Mouse (Mus musculus) retina, embryonic 14.5 days (tissue): Measurements from ENCODE around the gene Ubqln1.

Source experiments
- DNase-seq: peaks from one replicate; pipeline ENCODE4 v3.0.0-alpha.2; 2015; ENCODE audit warnings: low spot score

Ubqln1 gene

DNA sequence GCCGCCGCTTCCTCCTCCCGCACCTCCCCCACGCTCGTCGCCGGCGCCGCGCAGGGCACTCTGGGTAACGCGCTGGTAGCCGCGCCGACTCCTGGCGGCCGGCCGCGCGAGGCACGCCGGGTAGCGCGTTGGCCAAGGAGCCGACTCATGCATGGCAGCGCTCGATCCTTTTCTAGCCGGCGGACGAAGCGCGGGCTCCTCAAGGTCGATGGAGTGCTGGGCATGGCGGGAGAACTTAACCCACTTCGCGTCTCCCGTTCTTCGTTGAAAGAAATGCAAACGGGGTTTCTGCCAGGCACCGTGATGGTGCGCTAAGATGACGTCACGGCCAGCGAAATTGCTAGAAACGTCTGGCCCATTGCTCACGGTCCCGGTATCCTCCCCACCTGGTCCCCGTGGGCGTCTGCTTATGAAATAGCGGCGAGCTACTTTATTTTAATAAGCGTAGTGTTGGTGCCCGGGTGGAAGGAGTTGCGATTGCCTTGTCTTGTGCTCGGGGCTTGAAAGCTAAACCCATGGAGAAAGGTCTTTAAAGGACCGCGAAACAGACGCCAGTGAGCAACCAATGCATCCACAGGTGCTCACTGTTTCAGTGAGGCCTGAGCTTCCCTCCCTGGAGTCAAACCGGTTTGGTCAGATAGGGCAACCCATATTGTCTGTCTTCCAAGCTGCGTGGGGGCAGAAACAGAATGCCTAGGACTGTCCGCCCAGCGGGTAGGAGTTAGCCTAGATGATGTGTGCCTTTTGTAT, at the start of gene Ubqln1:
Gene Ubqln1 (minus strand): TSS at position 62 of the 750 bp plus-strand sequence.
- DNase-seq: peak; percentile 89

DNA sequence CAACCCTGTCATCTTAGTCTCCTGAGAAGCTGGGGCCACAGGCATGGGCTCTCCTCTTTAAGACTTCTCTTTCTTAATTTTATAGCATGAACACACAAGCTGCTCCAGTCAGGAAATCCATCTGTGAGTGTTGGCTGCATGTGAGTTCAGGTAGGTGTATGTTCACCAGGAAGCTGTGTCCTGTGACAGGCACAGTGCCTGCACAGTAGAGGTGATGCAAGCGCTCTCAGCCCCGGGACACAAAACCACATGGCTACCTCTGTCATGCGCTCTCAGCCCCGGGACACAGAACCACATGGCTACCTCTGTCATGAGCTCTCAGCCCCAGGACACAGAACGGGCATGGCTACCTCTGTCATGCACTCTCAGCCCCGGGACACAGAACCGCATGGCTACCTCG, 48.1 kb upstream of the Ubqln1 start:
- DNase-seq: no peak

DNA sequence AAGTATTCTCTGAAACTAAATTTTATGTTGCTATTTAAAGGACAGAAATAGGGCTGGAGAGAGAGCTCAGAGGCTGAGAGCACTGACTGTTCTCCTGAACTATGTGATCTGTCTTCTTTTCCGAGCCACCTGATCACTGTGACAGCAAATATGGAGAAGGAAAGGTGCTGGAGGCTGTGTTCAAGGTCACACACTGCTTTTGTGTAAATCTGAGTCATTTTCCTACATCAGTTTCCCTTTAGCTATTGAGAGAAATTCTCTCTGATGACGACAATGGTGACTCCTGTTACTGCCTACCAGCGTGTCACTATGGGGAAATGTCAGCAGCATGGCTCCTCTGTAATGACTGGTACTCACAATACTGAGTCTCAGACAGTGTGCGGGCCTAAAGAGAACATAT, 46.2 kb upstream of the Ubqln1 start:
- no peak for DNase-seq

DNA sequence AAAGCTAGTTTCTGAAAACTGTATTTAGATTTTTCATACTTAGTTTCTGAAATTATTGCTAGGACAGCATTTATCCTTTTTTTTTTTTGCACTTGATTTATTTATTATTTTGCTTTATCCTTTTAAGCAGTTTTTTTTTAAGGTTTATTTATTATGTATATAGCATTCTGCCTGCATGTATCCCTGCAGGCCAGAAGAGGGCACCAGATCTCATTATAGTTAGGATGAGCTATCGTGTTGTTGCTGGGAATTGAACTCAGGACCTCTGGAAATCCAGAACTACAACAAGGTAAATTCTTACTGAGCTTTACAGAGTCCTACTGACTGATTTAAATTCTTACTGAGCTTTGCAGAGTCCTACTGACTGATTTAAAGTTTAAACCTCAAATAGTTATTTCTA, 37.8 kb upstream of the Ubqln1 start:
- DNase-seq: no peak

DNA sequence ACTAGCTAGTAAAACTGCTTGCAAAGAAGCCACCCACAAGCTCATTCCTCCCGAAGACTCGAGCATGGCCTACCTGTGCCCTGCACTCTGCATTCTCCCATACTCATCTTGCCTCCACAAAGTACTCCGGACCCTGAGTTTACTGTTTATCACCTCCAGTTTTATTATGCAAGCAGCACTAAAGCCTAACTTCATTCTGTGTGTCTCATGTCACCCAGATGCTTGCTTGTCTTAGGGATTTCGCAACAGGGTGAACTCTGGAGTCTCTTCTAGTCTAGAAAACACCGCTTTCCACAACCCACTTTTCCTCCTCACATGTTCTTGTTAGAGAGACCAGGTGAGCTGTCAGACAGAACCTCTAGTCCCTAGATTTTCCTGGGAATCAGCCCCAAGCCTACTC, 33.5 kb upstream of the Ubqln1 start:
- DNase-seq: no peak

DNA sequence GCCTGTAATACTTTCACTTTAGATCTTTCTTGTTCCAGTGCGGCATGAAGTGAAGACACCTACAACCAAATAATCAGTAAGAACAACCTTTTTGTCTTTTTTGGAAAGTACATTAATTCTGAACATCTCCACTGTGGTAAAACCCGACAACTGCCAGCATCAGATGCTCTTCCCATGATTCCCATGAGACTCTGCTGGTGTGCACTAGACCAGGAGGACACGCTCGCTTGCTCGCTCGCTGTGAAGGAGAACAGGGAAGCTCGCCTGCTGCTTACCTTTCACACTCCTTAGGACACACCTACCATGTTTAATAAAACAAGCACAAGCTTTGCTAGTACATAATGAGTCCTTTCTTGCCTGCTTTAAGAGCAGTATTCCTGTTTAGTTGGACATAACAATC, 21.1 kb upstream of the Ubqln1 start:
- peak; percentile 8 for DNase-seq

DNA sequence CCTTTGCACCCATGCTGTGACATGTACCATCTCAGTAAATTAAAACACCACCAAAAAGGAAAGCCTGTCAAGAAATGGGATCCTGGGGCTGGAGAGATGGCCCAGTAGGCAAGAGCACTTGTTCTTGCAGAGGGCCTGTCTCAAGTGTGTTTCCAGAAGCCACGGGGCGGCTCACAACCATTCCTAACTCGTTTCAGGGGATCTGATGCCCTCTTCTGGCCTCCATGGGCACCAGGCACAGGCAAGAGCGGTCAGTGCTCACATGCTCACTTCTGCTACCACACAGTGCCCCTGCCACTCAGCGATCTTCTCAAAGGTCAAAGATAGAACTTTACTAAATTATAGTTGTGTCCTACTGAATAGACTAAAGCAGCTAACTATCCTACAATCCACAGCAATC, 17.2 kb upstream of the Ubqln1 start:
- DNase-seq: peak; percentile 49

DNA sequence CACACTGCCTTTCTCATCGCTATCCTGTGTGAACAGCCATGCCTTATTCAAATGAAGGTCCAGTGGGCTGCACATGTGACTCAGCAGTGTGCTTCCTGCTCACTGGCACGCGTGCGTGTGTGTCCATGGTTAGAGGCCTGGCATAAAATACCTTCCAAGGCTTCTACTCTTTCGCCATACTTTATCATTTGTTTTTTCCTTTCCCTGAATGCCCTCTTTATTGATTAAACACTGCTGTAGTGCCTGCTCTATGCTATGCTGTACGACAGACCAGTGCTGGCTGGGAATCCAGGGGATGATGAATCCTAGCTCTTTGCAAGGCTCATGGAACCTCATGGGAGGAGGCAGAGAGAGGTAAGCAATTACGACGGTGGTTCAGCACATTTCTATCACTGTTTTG, 16.6 kb upstream of the Ubqln1 start:
- no peak for DNase-seq

DNA sequence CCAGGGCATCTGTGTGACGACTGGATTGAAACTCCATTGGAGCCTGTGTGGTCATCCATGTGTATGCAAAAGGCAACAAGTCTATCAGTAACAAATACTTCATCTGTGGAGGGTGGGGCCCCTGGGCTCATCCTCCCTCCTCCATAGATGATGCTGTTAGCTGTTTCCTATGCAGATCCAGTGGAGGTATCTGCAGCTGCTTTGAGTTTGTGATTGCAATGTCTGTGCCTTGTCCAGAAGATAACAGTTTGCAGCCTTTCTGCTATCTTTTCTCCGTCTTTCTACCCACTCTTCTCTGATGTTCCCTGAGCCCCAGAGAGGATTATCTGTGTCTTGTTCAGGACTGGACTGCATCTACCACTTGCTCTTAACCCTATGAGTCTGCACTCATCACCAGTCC, 13.2 kb upstream of the Ubqln1 start:
- DNase-seq: no peak

DNA sequence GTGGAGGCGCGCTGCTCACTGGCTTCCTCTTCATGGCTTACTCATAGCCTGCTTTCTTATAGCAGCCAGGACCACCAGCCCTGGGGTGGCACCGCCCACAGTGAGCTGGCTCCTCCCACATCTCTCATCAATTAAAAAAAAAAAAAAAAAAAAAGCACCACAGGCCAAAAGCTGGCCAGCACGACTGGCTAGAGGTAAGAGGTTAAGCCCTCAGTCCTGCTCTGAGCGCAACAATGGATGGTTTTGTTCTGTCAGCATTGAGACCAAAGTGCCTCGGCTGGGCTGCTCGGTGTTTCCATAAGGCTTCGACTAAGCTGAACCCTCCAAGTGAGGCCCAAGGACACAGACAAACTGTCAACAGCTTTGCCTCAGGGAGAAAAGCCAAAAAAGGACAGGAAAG, 10.2 kb upstream of the Ubqln1 start:
- DNase-seq: no peak

DNA sequence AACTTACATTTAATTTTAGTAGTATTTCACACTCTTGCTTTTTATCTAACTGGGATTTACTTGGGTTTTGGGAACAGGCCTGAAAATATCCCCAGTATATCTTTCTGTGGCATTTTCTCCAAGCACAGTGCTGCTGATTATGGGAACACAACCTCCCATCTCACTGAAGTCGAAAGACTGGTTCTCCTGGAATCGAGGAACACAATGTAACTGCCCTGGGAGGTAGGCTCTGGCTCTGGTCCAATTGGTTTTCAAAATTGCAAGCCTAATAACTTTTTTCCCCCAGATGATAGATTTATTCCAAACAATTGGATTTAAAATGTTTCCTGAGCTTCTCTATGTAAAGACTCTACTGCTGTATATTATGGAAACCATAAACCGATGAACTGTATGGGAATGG, 4.8 kb upstream of the Ubqln1 start:
- DNase-seq: no peak

DNA sequence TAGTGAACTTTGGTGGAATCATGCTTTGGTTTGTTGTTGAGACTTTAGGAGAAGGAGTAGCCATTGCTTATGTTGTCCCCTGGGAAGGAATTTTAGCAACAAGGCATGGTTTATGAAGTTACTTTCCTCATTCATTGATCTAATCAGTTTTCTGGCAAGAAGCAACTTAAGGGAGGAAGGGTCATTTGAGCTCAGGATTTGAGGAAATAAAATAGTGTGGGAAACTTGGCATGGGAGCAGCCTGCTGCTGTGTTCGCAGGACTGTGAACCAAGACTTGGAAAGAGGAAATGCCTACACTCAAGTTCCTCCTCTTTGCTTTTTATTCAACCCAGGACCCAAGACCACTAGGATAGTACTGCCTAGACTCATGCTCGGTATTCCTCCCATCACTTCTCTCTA, 2.1 kb upstream of the Ubqln1 start:
- no peak for DNase-seq

DNA sequence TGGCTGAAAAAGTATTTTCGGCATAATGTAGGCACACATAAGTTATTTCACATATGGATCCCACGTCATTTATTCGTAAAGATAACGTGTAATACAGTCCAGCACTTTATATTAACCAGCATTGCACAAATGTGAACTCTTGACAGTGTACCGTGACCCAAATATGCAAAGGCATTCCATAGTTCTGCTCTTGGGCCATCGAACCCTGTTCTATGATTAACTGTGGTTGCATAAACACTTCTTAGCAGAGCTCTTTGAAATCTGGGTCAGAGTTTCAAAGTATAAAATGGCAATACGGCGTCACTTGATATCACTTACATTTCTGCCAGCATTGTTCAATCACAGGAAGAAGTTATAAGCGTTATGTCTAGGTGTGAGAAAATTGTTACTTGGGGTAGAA, 942 bp upstream of the Ubqln1 start:
- DNase-seq: no peak

DNA sequence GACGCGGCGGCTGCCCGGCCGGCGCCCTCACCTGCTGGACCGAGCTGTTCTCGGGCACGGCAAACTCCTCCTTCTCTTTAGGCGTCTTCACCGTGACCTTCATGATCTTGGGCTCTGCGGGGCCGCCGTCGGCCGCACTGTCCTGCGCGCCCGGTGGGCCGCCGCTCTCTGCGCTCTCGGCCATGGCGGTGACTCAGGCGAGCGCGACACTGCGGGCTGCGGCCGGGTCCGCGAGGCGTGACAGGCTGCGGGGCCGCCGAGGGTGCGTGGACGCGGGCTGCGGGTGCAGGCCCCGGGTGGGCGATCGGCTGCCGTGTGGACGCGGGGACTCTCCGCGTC, 231 bp downstream of the Ubqln1 start:
- no peak for DNase-seq

DNA sequence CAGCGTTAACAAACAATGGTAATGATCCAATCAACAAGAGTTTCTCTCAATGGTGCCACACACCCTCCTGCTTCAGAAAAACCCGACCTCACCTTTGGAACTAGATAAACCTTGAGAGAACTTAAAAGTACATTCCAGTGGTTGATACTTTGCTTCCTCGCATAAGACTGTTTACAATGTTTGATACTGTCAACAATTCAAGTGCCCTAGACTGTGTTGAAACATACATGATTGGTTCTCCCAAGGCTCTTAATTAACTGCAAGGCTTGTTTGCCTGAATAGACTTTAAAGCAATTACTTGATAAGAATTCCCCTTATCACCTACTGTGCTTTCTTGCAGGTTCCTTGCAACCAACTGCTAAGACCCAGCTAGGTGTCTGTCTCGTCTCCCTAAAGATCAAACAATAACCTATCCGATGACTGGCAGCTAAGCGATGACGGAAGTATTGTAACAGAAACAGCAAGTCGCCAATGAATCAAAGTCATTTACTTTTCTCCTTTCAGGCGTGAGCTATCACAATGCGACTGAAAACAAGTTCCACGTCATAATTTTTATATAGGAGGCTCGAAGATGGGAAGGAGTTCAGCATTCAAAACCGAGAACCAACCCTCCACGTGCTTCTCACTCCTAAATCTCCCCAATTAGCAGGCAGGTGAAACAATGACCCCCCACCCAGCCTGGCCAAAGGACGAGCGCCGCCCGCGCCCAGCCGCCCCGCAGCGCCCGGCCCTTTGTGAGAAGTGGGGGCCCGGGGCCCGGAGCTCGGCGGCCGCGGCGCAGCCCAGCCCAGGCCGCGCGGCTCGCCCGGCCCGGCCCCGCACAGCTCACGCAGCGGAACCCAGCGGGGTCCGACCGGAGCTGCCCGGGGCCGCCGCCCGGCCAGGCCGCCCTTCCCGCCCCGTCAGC, 854 bp downstream of the Ubqln1 start:
- peak; percentile 23 for DNase-seq

DNA sequence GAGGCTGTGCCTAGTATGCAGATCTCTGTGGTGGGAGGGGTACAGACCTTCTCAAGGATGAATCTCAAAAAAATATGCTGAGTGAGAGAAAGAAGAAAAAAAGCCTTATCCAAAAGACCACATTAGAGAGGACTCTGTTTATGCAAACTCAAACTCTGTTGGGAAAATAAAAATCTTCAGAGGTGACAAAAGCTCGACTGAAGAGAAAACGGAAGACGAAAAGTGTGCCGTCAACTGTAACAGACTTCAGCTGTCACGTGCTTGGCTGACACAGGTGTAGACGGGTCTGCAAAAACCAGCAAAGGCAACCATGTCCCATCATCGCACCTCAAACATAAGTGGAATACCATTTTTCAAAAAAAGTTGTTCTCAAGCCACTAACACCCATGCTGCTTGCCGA, 1.7 kb downstream of the Ubqln1 start:
- no peak for DNase-seq

DNA sequence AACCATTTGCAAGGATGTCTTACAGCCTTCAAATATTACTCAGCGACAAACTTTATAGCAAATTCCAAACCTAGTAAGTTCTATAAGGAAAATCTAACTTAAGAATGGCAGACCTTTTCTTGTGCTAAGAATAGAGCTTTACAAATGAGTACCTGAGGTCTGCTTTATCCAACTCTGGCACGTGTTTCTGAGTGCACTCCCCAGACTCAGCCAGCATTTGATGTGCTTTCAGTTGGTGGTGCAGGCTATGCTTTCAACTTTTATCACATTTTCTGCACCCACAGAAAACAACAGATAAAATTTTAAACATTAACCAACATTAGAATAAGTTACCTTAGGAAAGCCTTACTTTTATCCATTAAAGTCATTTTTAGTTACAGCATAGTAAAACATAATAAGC, 2.9 kb downstream of the Ubqln1 start:
- DNase-seq: no peak

DNA sequence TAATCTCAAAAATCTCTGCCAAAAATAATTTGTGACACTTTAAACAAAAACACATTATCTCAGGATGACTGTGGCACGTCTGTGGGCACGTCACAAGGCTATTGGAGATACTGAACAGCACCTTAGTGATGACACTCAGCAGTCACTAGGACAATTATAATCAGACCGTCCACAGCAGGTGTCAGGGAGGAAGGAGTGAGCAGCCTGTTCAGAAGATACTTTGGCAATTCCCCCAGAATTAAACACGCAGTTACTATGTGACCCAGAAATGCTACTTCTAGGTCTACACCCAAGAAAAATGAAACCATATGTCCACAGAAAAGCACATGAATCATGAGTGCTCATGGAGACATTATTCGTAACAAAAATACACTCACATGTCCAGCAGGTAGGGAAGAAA, 5.0 kb downstream of the Ubqln1 start:
- DNase-seq: no peak

DNA sequence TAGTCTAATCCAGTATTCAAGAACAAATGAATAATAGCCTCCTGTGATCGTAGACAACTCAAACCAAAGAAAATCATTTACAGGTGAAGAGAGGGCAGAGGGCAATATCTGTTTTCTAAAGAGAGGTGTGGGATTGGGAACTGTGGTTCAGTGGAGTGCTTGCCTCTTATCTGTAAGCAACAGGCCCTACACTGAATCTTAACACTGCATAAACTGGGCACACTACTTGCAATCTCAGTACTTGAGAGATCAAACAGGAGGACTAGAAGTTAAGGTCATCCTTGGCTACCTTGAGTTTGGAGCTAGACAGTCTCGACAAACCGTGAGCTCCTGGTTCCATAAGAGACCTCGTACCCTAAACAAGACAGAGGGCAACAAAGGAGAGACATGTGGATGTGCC, 9.4 kb downstream of the Ubqln1 start:
- DNase-seq: no peak

DNA sequence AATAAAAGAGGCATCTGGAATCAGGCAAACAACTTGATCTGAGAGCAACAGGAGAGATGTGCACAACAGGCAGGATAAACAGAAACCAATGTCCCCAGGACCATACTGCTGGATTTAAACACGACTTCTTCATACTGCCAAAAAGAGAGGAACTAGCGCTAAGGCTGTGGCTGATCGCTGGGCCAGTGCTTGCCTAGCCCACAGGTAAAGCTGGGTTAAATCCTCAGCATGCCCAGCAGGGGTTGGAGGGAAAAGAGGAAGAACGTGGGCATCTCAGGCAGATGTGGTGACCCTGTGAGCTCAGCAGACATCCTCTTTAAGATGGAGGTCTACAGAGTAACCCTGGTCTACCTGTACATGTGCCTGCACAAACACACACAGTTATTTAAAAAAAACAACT, 10.5 kb downstream of the Ubqln1 start:
- DNase-seq: no peak

DNA sequence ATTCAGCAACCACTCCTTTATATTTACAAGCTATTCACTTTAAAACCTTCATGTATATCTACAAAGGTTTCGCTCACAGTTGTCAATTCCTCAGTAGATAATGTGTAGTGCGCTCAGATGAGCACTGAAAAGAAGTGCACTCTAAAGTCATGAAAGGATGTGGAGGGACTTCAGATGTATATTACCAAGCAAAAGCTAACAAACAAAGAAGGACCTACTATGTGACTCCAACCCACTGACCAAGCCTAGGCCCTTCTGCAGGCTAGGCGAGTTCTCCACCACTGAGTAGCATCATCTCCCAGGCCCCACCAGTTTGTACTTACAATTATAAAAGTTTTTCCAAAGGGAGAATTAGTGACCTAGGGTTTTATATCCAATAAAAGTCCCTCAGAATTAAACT, 11.3 kb downstream of the Ubqln1 start:
- DNase-seq: no peak

DNA sequence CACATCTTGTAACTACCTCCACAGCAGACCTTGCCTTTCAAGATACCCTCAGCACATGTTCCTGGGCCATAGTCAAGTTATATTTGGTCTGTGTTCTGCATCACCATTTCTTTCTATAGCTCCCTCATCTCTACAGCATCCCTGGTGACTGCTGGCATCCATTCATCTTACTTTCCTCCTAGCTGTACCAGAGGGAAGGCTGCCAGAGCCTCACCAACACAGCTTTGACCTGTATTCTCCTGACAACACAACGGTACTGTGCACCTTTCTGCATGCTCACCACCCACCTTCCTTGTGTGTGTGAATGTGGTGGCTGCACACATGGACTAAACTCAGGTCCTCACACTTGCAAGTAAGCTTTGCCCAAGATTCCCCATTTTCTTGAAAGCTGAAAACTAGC, 12.6 kb downstream of the Ubqln1 start:
- DNase-seq: no peak

DNA sequence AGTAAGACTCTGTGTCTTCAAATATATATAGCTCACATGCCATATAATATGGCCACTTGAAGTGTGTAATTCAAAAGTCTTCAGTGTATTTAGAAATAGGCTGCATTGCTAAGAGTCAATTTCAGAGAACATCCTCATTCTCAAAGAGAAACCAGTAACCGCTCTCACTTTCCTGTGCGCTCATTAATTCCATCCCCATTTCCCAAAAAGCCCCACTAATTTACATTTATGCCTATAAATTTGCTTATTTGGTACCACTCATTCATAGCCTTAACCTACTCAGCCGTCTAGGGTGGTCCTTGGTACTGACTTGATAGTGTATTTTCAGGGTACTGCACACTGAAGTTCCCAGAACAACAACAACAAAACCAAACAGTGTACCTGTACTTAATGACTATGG, 13.5 kb downstream of the Ubqln1 start:
- DNase-seq: no peak

DNA sequence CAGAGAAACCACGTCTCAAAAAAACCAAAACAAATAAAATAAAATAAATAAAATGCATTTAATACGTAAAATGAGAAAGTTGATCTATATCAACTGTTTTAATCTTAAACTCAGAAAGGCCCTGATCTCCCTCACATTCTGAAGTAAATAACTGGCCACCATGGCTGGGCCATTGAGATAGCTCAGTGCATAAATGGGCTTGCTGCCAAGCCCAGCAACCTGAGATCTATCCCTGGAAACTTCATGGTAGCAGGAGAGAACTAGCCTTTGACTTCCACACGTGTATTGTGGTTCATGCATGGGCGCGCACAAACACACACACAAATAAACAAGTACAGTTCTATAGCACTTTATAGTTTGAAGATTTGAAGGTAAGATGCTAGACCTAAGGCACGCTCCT, 14.1 kb downstream of the Ubqln1 start:
- DNase-seq: no peak
